In the genomic region with DNA sequence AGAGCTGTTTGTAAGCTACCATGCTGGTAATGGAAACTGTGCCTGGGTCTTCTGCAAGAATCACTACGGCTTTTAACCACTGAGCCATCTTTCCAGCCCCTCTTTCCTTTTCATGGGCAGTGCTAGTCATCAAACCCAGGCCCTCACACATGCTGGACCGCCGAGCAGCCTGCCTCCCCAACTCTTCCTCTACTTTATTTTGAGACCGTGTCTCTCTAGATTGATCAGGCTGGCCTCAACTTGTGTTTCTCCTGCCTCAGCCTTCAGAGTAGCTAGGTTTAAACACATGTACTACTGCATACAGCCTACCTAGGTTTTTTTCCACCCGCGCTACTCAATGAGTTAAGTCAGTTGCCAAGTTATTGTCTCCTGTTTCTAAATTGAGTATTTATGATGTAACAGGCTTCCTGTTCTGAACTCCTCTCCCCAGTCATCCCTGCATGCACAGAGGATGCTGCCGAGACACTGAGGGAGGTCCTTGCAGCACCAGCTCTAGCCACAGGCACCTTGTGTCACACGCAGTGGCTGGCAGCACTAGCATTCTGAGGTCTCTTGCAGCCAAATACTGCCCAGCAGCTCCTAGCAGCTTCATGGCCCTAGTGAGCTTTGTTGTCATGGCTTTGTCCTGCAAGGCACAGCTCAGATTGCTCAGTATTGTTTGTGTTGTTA, we compare ENCODE assay signal across 14 mouse cellular contexts.
"Had no signal": no experiment of that assay in that cellular context is flagged by ENCODE, and none has a peak within 500 bp of the region (broad histone marks: within the 10 kb centered on the region; RNA-seq: fewer than 3 reads in every experiment).

No protein-coding gene starts in this region.

- ATAC-seq: intestine, postnatal 0 days; midbrain, embryonic 16.5 days had no signal

- H3K9ac ChIP-seq: limb, embryonic 12.5 days; liver, embryonic 14.5 days; midbrain, embryonic 12.5 days had no signal

- H3K4me3 ChIP-seq: limb, embryonic 12.5 days; midbrain, embryonic 12.5 days had no signal

- H3K27me3 ChIP-seq: limb, embryonic 12.5 days; midbrain, embryonic 12.5 days had no signal

- DNase-seq: kidney, adult 8-10 months; kidney, postnatal 36 days; layer of hippocampus, postnatal 36 days; liver; lung, adult 18-20 months; lung, postnatal 4 days; right cerebral cortex, adult 18-20 months; right cerebral cortex, postnatal 25 days; thymus, postnatal 36 days had no signal

- H3K9me3 ChIP-seq: limb, embryonic 12.5 days; midbrain, embryonic 12.5 days had no signal

- H3K27ac ChIP-seq: limb, embryonic 12.5 days; liver, embryonic 14.5 days; midbrain, embryonic 12.5 days had no signal

- H3K4me1 ChIP-seq: limb, embryonic 12.5 days; midbrain, embryonic 12.5 days had no signal
